Mouse (Mus musculus) spleen, adult 2 months (tissue): ENCODE results near the gene Klhl26.

Source experiments
- CTCF ChIP-seq: fragments of 200-500 bp; IDR thresholded peaks from 2 replicates; pipeline ENCODE4 v1.5.1; 2011; ENCODE audit warnings: mild to moderate bottlenecking, inconsistent platforms; ENCODE audit not compliant: insufficient read depth, insufficient read length, insufficient replicate concordance; ENCODE audit errors: extremely low read depth
- POLR2A ChIP-seq: fragments of 200-500 bp; IDR thresholded peaks from 2 replicates; pipeline ENCODE4 v1.6.1; 2011; ENCODE audit warnings: low read depth, low read length, inconsistent platforms

DNA sequence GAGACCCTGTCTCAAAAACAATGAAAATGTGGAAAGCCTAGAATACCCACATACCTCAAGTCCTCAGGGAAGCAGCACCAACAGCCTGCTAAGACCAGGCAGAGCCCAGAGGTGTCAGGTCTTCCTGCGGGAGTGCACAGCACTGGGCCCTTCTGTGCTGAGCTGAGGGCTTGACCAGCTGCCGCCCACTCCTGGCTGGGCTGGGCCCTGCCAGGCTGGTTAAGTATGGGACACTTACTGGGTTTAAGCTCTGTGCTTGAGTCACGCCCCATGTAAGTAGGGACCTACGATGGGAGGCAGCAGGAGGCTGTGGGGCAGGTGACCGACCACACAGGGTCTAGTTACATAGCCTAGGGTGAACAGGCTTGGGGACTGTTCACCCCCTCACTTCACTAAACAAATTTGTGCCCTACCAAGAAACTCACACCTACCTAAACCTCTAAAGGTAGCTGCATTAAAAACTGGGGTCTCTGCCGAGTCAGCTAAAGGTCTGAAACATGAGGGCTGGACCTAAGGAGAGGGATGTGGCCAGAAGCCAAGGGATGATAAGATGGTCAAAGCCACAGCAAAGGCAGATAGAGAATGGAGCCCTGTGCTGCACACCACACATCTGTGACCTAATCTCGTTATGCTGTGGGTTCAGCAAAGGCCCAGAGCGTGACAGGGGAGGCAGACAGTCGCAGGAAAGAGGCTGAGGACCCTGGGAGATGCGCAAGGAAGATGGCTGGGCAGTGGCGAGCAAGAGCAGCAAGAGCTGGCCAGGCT is 56.7 kb downstream of the Klhl26 start:
- TF ChIP-seq POLR2A (no peak), CTCF (no peak)
